25 mouse cellular contexts compared by ENCODE assay signal in genomic region chr10:80957791-80958190, GRCm38 (mm10). TPM values are rescaled to one million over a fixed set of nuclear protein-coding genes. Genes with fewer than 3 reads are reported as not detected.
DNase-seq lines count a peak whose midpoint lies in the region; ATAC-seq and TF ChIP-seq lines count a peak whose summit lies in the region.
"Had no signal": no experiment of that assay in that cellular context is flagged by ENCODE, and none has a peak within 500 bp of the region (broad histone marks: within the 10 kb centered on the region; RNA-seq: fewer than 3 reads in every experiment).

No protein-coding gene starts in this region.

- H3K36me3 ChIP-seq in intestine, postnatal 0 days (ENCODE audit: control insufficient read depth, insufficient read depth) = no peaks in the 10 kb centered on the region
- no peaks in the 10 kb centered on the region for H3K36me3 ChIP-seq in intestine, embryonic 16.5 days (ENCODE audit: control insufficient read depth, insufficient read depth, low read length)
- H3K36me3 ChIP-seq in liver, embryonic 14.5 days (replicated peaks; ENCODE audit: control insufficient read depth, insufficient read depth, low read depth) = no peaks in the 10 kb centered on the region
- no peaks in the 10 kb centered on the region for H3K36me3 ChIP-seq in liver, embryonic 11.5 days (ENCODE audit: control insufficient read depth, insufficient read depth, low read length)
- H3K36me3 ChIP-seq: embryonic facial prominence, embryonic 15.5 days; forebrain, embryonic 10.5 days; G1E; heart, embryonic 15.5 days; hindbrain, embryonic 13.5 days had no signal

- H3K4me3 ChIP-seq in intestine, postnatal 0 days (ENCODE audit: low read depth, low read length) = no peak overlapping the region
- H3K4me3 ChIP-seq in intestine, embryonic 16.5 days (ENCODE audit: low read length) = no peak overlapping the region
- no peak overlapping the region for H3K4me3 ChIP-seq in liver, embryonic 14.5 days (ENCODE audit: insufficient read depth in 1 of 2, low read depth in 2 of 2, low read length in 2 of 2)
- H3K4me3 ChIP-seq in liver, embryonic 11.5 days (ENCODE audit: low read depth, low read length) = no peak overlapping the region
- H3K4me3 ChIP-seq: embryonic facial prominence, embryonic 15.5 days; erythroblast, embryonic 14.5 days; forebrain, embryonic 10.5 days; heart, adult 2 months; heart, embryonic 15.5 days; hindbrain, embryonic 13.5 days had no signal

- TF ChIP-seq CTCF in intestine, postnatal 0 days (IDR thresholded peaks at IDR 0.05; ENCODE audit: low read depth) = peak; percentile 33
- peak; percentile 43 for TF ChIP-seq CTCF in liver, embryonic 14.5 days (IDR thresholded peaks at IDR 0.05; ENCODE audit: low read depth)

- 0 out of 2 replicates have a peak, but pooled peaks cover 2% of the 10 kb centered on the region for H3K4me1 ChIP-seq in intestine, postnatal 0 days (replicated peaks; ENCODE audit: control insufficient read depth, insufficient read depth, low read length)
- H3K4me1 ChIP-seq in intestine, embryonic 16.5 days (ENCODE audit: control insufficient read depth, insufficient read depth, low read length) = peaks cover 24% of the 10 kb centered on the region
- peaks cover 0 to 6% of the 10 kb centered on the region in 2 experiments; a peak in 2 of 4 replicates for H3K4me1 ChIP-seq in liver, embryonic 14.5 days (replicated peaks; ENCODE audit: control insufficient read depth in 2 of 2, insufficient read depth in 2 of 2, low read length in 1 of 2)
- H3K4me1 ChIP-seq in liver, embryonic 11.5 days (replicated peaks; ENCODE audit: control insufficient read depth, insufficient read depth, low read length) = peaks cover 16% of the 10 kb centered on the region

- no peak for TF ChIP-seq EP300 in liver, embryonic 14.5 days (IDR thresholded peaks at IDR 0.05; ENCODE audit: low read depth)

- WGBS in intestine, postnatal 0 days = 79% methylated on average over 4 of the region's 4 CpGs
- WGBS in intestine, embryonic 16.5 days = 78% methylated on average over 4 of the region's 4 CpGs
- WGBS in liver, embryonic 14.5 days (ENCODE audit: insufficient replicate concordance) = 58% methylated on average over 4 of the region's 4 CpGs
- WGBS in liver, embryonic 11.5 days = 61% methylated on average over 4 of the region's 4 CpGs

- DNase-seq in liver, embryonic 14.5 days (ENCODE audit: low read depth in 3 of 3, low spot score in 3 of 3) = no peak
- DNase-seq in liver, embryonic 11.5 days (ENCODE audit: low spot score) = no peak
- peak; percentile 46 for DNase-seq in testis, postnatal 10 days (ENCODE audit: low spot score)
- DNase-seq in testis, postnatal 14 days (ENCODE audit: low spot score) = no peak
- no peak for DNase-seq in adrenal gland, postnatal 36 days
- no peak for DNase-seq in cerebellum, adult 11 months
- DNase-seq: adrenal gland, postnatal 14 days; cerebellum, adult 2 months; cerebellum, postnatal 10 days; gastrocnemius, postnatal 10 days; heart, adult 2 months; heart, postnatal 14 days had no signal

- H3K27me3 ChIP-seq in intestine, postnatal 0 days (replicated peaks; ENCODE audit: control insufficient read depth, insufficient read depth, low read length) = no peaks in the 10 kb centered on the region
- no peaks in the 10 kb centered on the region for H3K27me3 ChIP-seq in intestine, embryonic 16.5 days (replicated peaks; ENCODE audit: control insufficient read depth, insufficient read depth, low read length)
- H3K27me3 ChIP-seq in liver, embryonic 14.5 days (ENCODE audit: control insufficient read depth, insufficient read depth, low read length) = no peaks in the 10 kb centered on the region
- H3K27me3 ChIP-seq in liver, embryonic 11.5 days (replicated peaks; ENCODE audit: control insufficient read depth, insufficient read depth, low read length) = no peaks in the 10 kb centered on the region
- H3K27me3 ChIP-seq: embryonic facial prominence, embryonic 15.5 days; heart, embryonic 15.5 days; Patski had no signal

- H3K27ac ChIP-seq in intestine, postnatal 0 days (ENCODE audit: low read depth, low read length) = no peak overlapping the region
- no peak overlapping the region for H3K27ac ChIP-seq in intestine, embryonic 16.5 days (ENCODE audit: low read length)
- no peak overlapping the region for H3K27ac ChIP-seq in liver, embryonic 14.5 days
- H3K27ac ChIP-seq in liver, embryonic 11.5 days (ENCODE audit: low read depth, low read length) = no peak overlapping the region
- H3K27ac ChIP-seq: embryonic facial prominence, embryonic 15.5 days; forebrain, embryonic 10.5 days; heart, adult 2 months; heart, embryonic 15.5 days; hindbrain, embryonic 13.5 days; hindbrain, postnatal 0 days had no signal

- H3K9me3 ChIP-seq in intestine, postnatal 0 days (ENCODE audit: control insufficient read depth) = no peaks in the 10 kb centered on the region
- no peaks in the 10 kb centered on the region for H3K9me3 ChIP-seq in intestine, embryonic 16.5 days (ENCODE audit: control insufficient read depth, low read length)
- H3K9me3 ChIP-seq in liver, embryonic 14.5 days (ENCODE audit: control insufficient read depth, low read length) = no peaks in the 10 kb centered on the region
- no peaks in the 10 kb centered on the region for H3K9me3 ChIP-seq in liver, embryonic 11.5 days (ENCODE audit: control insufficient read depth, low read length)
- H3K9me3 ChIP-seq: embryonic facial prominence, embryonic 15.5 days; forebrain, embryonic 10.5 days; G1E; heart, embryonic 15.5 days; hindbrain, embryonic 13.5 days had no signal

- no peak overlapping the region for H3K4me2 ChIP-seq in intestine, postnatal 0 days (replicated peaks; ENCODE audit: low read depth)
- no peak overlapping the region for H3K4me2 ChIP-seq in intestine, embryonic 16.5 days (ENCODE audit: low read depth, low read length)
- no peak overlapping the region for H3K4me2 ChIP-seq in liver, embryonic 14.5 days (ENCODE audit: low read depth)
- no peak overlapping the region for H3K4me2 ChIP-seq in liver, embryonic 11.5 days
- H3K4me2 ChIP-seq: embryonic facial prominence, embryonic 15.5 days; heart, embryonic 11.5 days; heart, embryonic 15.5 days; hindbrain, embryonic 13.5 days had no signal

- no peak overlapping the region for H3K9ac ChIP-seq in intestine, postnatal 0 days (ENCODE audit: low read depth, low read length)
- H3K9ac ChIP-seq in intestine, embryonic 16.5 days (ENCODE audit: low read depth, low read length) = no peak overlapping the region
- no peak overlapping the region for H3K9ac ChIP-seq in liver, embryonic 14.5 days (replicated peaks)
- no peak overlapping the region for H3K9ac ChIP-seq in liver, embryonic 11.5 days (ENCODE audit: low read depth, low read length)
- H3K9ac ChIP-seq: embryonic facial prominence, embryonic 15.5 days; heart, embryonic 15.5 days; hindbrain, embryonic 13.5 days had no signal

- no peak for ATAC-seq in intestine, postnatal 0 days
- no peak for ATAC-seq in intestine, embryonic 16.5 days
- no peak for ATAC-seq in liver, embryonic 14.5 days (ENCODE audit: insufficient read depth)
- ATAC-seq in liver, embryonic 11.5 days (replicated peaks; ENCODE audit: low FRiP score) = no peak
- ATAC-seq: activated CD4-positive, CD25-positive, alpha-beta regulatory T cell, adult 4 months; forebrain, embryonic 14.5 days; hindbrain, postnatal 0 days; Patski had no signal

RNA-seq across cellular contexts. Expression of gene Gadd45b, which starts 27.9 kb away (rescaled TPM):
- polyA plus RNA-seq in intestine, postnatal 0 days (2015; fragmentation: Nextera tagmentation; extraction: Ambion mirVana) = 19.9 and 20.1 TPM in 2 replicates
- polyA plus RNA-seq in intestine, embryonic 16.5 days (2015; fragmentation: Nextera tagmentation; extraction: Ambion mirVana) = 26.5 and 29.1 TPM in 2 replicates
- polyA plus RNA-seq in liver, embryonic 14.5 days (2012; rRNA removed) = 1.3 and 1.9 TPM in 2 replicates
- 2.0 and 2.7 TPM in 2 replicates for polyA plus RNA-seq in liver, embryonic 14.5 days (2014; fragmentation: Nextera tagmentation; extraction: Ambion mirVana)
- 4.0 and 5.0 TPM in 2 replicates for polyA plus RNA-seq in liver, embryonic 11.5 days (2014; fragmentation: Nextera tagmentation; extraction: Ambion mirVana)
- total RNA-seq in adrenal gland, postnatal 36 days (2021) = 100 to 1,000 TPM in 1 of 2 experiments, 10 to 100 TPM in 1; 81.7 to 149 TPM

RNA-seq across cellular contexts. Expression of gene Lmnb2, which starts 39.7 kb away (rescaled TPM):
- 12.5 and 12.9 TPM in 2 replicates for polyA plus RNA-seq in intestine, postnatal 0 days (2015; fragmentation: Nextera tagmentation; extraction: Ambion mirVana)
- 38.6 and 41.0 TPM in 2 replicates for polyA plus RNA-seq in intestine, embryonic 16.5 days (2015; fragmentation: Nextera tagmentation; extraction: Ambion mirVana)
- polyA plus RNA-seq in liver, embryonic 14.5 days (2012; rRNA removed) = 9.5 and 11.3 TPM in 2 replicates
- polyA plus RNA-seq in liver, embryonic 14.5 days (2014; fragmentation: Nextera tagmentation; extraction: Ambion mirVana) = 2.8 and 3.2 TPM in 2 replicates
- 16.2 and 18.2 TPM in 2 replicates for polyA plus RNA-seq in liver, embryonic 11.5 days (2014; fragmentation: Nextera tagmentation; extraction: Ambion mirVana)
- 10 to 100 TPM; 11.2 to 17.2 TPM for total RNA-seq in adrenal gland, postnatal 36 days (2021)

RNA-seq across cellular contexts. Expression of gene Gng7, which starts 57.0 kb away (rescaled TPM):
- 0.81 and 1.2 TPM in 2 replicates for polyA plus RNA-seq in intestine, postnatal 0 days (2015; fragmentation: Nextera tagmentation; extraction: Ambion mirVana)
- 3.6 and 4.0 TPM in 2 replicates for polyA plus RNA-seq in intestine, embryonic 16.5 days (2015; fragmentation: Nextera tagmentation; extraction: Ambion mirVana)
- 0.19 and 0.25 TPM in 2 replicates for polyA plus RNA-seq in liver, embryonic 14.5 days (2012; rRNA removed)
- polyA plus RNA-seq in liver, embryonic 14.5 days (2014; fragmentation: Nextera tagmentation; extraction: Ambion mirVana) = 0.23 and 0.33 TPM in 2 replicates
- polyA plus RNA-seq in liver, embryonic 11.5 days (2014; fragmentation: Nextera tagmentation; extraction: Ambion mirVana) = 1.8 and 2.1 TPM in 2 replicates
- 1 to 10 TPM; 6.4 to 6.7 TPM for total RNA-seq in adrenal gland, postnatal 36 days (2021)
- polyA plus RNA-seq: activated CD4-positive, CD25-positive, alpha-beta regulatory T cell, adult 4 months; erythroblast, embryonic 14.5 days had no signal

RNA-seq across cellular contexts. Expression of gene Timm13, which starts 57.0 kb away (rescaled TPM):
- 358 and 367 TPM in 2 replicates for polyA plus RNA-seq in intestine, postnatal 0 days (2015; fragmentation: Nextera tagmentation; extraction: Ambion mirVana)
- polyA plus RNA-seq in intestine, embryonic 16.5 days (2015; fragmentation: Nextera tagmentation; extraction: Ambion mirVana) = 390 and 410 TPM in 2 replicates
- 114 and 145 TPM in 2 replicates for polyA plus RNA-seq in liver, embryonic 14.5 days (2012; rRNA removed)
- polyA plus RNA-seq in liver, embryonic 14.5 days (2014; fragmentation: Nextera tagmentation; extraction: Ambion mirVana) = 201 and 208 TPM in 2 replicates
- 396 and 445 TPM in 2 replicates for polyA plus RNA-seq in liver, embryonic 11.5 days (2014; fragmentation: Nextera tagmentation; extraction: Ambion mirVana)
- total RNA-seq in adrenal gland, postnatal 36 days (2021) = 100 to 1,000 TPM; 202 to 239 TPM
